Mouse (Mus musculus) kidney, embryonic 14.5 days (tissue): ENCODE data around the gene Cnn1. TPM values are rescaled to one million over a fixed set of nuclear protein-coding genes. Genes with fewer than 3 reads are reported as not detected.

Experiments used
- ATAC-seq: fragments of 200-750 bp; cut with Nextera tagmentation; 2 replicates; pipeline ENCODE4 v1.8.0; 2017; ENCODE audit warnings: moderate number of reproducible peaks, mild to moderate bottlenecking, moderate TSS enrichment, moderate library complexity; ENCODE audit not compliant: low FRiP score, low TSS enrichment
- H3K27ac ChIP-seq: fragments of 300-500 bp; sonication (generic); 2 replicates; pipeline ENCODE4 v1.5.1; 2014; ENCODE audit warnings: low read depth, mild to moderate bottlenecking, low read length, moderate library complexity, mixed read lengths
- H3K27me3 ChIP-seq: fragments of 300-500 bp; sonication (generic); 2 replicates; pipeline ENCODE4 v1.6.1; 2014; ENCODE audit warnings: mild to moderate bottlenecking, low read length; ENCODE audit not compliant: control insufficient read depth, insufficient read depth
- H3K36me3 ChIP-seq: fragments of 300-500 bp; sonication (generic); 2 replicates; pipeline ENCODE4 v1.6.1; 2014; ENCODE audit warnings: low read length, mixed read lengths; ENCODE audit not compliant: control insufficient read depth, insufficient read depth
- H3K4me1 ChIP-seq: fragments of 300-500 bp; sonication (generic); 2 replicates; pipeline ENCODE4 v1.6.1; 2014; ENCODE audit warnings: low read length, mixed read lengths; ENCODE audit not compliant: control insufficient read depth, insufficient read depth
- H3K4me2 ChIP-seq: fragments of 300-500 bp; sonication (generic); replicated peaks from 2 replicates; pipeline ENCODE4 v1.6.1; 2014; ENCODE audit warnings: low read depth, mild to moderate bottlenecking, low read length
- H3K4me3 ChIP-seq: fragments of 300-500 bp; sonication (generic); 2 replicates; pipeline ENCODE4 v1.5.1; 2014; ENCODE audit warnings: mild to moderate bottlenecking, low read length
- H3K9ac ChIP-seq: fragments of 300-500 bp; sonication (generic); 2 replicates; pipeline ENCODE4 v1.6.1; 2014; ENCODE audit warnings: low read depth, mild to moderate bottlenecking, low read length, moderate library complexity
- H3K9me3 ChIP-seq: fragments of 300-500 bp; sonication (generic); 2 replicates; pipeline ENCODE4 v1.6.1; 2016; ENCODE audit warnings: low read length; ENCODE audit not compliant: control insufficient read depth
- WGBS: fragments of 180-500 bp; shearing (Covaris S2); extraction: QIAGEN DNeasy Blood & Tissue Kit; methylation state at CpG from one replicate; pipeline ENCODE4 v1.1.7; 2014; 5-methylcytosine and 5-hydroxymethylcytosine counted together
- microRNA-seq: library from miRNA; unstranded; fragments of <30 nt; microRNA quantifications from one replicate; pipeline ENCODE4, GENCODE M21; 2016
- polyA plus RNA-seq: library from polyadenylated mRNA; unstranded; fragments of >200 nt; fragmentation: Nextera tagmentation; extraction: Ambion mirVana; gene quantifications from 2 replicates; pipeline ENCODE4 v1.2.1, GENCODE M21; 2014

Gene Cnn1
- polyA plus RNA-seq, 1 experiment from 2014 or later, result 4.7 TPM

DNA sequence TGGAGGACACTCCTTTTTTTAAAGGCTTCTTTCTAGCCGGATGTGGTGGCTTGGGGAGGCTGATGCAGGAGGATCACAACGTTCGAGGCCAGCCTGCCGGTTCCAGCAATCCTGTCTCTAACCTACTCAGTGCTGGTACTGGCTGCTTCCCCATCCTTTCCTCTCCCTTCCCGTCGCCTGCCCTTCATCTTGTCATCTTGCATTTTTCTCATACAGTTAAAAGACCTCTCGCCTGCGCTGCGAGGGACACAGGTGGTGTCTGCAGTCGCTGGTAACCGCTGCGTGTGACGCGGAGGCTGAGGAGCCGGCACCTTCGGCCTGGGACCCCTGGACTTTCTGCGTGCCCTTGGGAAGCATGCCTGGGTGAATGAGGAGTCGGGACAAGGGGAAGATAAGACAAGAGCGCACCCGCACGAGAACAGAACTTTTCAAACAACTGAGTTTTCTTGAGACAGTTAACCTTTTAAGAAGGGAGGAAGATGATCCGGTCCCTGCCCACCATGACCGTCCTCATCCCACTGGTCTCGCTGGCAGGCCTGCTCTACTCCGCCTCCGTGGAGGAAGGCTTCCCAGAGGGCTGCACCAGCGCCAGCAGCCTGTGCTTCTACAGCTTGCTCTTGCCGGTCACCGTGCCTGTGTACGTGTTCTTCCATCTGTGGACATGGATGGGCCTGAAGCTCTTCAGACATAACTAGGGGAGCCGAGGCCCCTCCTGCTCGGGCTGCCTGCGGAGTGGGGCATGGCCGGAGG is 58.7 kb downstream of the Cnn1 start:
- H3K27me3 ChIP-seq, result no peaks in the 10 kb centered on the region
- H3K27ac ChIP-seq, result no peak overlapping the region
- peak overlapping the region; percentile 69 for H3K4me3 ChIP-seq
- H3K9ac ChIP-seq, result peak overlapping the region; percentile 75
- H3K4me2 ChIP-seq, result peak overlapping the region; percentile 66
- WGBS, result 71% methylated on average over 34 of the region's 34 CpGs
- no peaks in the 10 kb centered on the region; the same call in 1 of the 2 replicates for H3K4me1 ChIP-seq
- no peaks in the 10 kb centered on the region for H3K36me3 ChIP-seq
- no peaks in the 10 kb centered on the region for H3K9me3 ChIP-seq
- ATAC-seq, result no peak

Small RNA genes lying within 50 kb of the gene (microRNA-seq; reads per million reads assigned to microRNA genes)
- not detected for gene Mir7084

Other genes with a start within 250 kb of the Cnn1 start
- gene Dock6, start 246.6 kb upstream of the Cnn1 start, polyA plus RNA-seq, result 31.9 and 39.7 TPM in 2 replicates
- 4.6 and 8.3 TPM in 2 replicates for gene Rab3d, start 181.0 kb upstream of the Cnn1 start, polyA plus RNA-seq
- gene Ccdc159, start 171.7 kb upstream of the Cnn1 start, polyA plus RNA-seq, result 3.4 and 4.0 TPM in 2 replicates
- 54.0 and 67.5 TPM in 2 replicates for gene Tmem205, start 171.7 kb upstream of the Cnn1 start, polyA plus RNA-seq
- gene Plppr2, start 162.2 kb upstream of the Cnn1 start, polyA plus RNA-seq, result 7.0 and 9.2 TPM in 2 replicates
- 11.4 and 12.8 TPM in 2 replicates for gene Swsap1, start 143.5 kb upstream of the Cnn1 start, polyA plus RNA-seq
- 10.5 and 11.4 TPM in 2 replicates for gene Epor, start 135.7 kb upstream of the Cnn1 start, polyA plus RNA-seq
- gene Rgl3, start 109.8 kb upstream of the Cnn1 start, polyA plus RNA-seq, result 13.7 and 20.8 TPM in 2 replicates
- 1.8 and 2.3 TPM in 2 replicates for gene Ccdc151, start 96.6 kb upstream of the Cnn1 start, polyA plus RNA-seq
- gene Prkcsh, start 96.4 kb upstream of the Cnn1 start, polyA plus RNA-seq, result 104 and 118 TPM in 2 replicates
- gene Elavl3, start 47.2 kb upstream of the Cnn1 start, polyA plus RNA-seq, result 0.12 and 0.20 TPM in 2 replicates
- not detected in 2 replicates for gene Gm49318, start 28.0 kb upstream of the Cnn1 start, polyA plus RNA-seq
- gene Zfp653, start 27.8 kb upstream of the Cnn1 start, polyA plus RNA-seq, result 9.9 and 11.0 TPM in 2 replicates
- 29.9 and 41.5 TPM in 2 replicates for gene Ecsit, start 13.8 kb upstream of the Cnn1 start, polyA plus RNA-seq
- 216 and 237 TPM in 2 replicates for gene Elof1, start 18.0 kb downstream of the Cnn1 start, polyA plus RNA-seq
- 3.3 TPM in 2 replicates for gene Acp5, start 36.5 kb downstream of the Cnn1 start, polyA plus RNA-seq
- gene Pigyl, start 57.6 kb downstream of the Cnn1 start, polyA plus RNA-seq, result 68.6 and 82.9 TPM in 2 replicates
- 0.13 and 0.32 TPM in 2 replicates for gene Zfp872, start 88.9 kb downstream of the Cnn1 start, polyA plus RNA-seq
- 19.8 and 24.6 TPM in 2 replicates for gene Zfp809, start 126.5 kb downstream of the Cnn1 start, polyA plus RNA-seq
- gene Zfp599, start 160.7 kb downstream of the Cnn1 start, polyA plus RNA-seq, result 5.3 and 7.8 TPM in 2 replicates
- gene Zfp810, start 208.4 kb downstream of the Cnn1 start, polyA plus RNA-seq, result 18.5 and 28.8 TPM in 2 replicates